8 mouse cellular contexts compared by ENCODE assay signal in genomic region chr7:70367591-70368267, GRCm38 (mm10). TPM values are rescaled to one million over a fixed set of nuclear protein-coding genes. Genes with fewer than 3 reads are reported as not detected.
A peak's percentile ranks its signal among the peaks of the same experiment; 100 is the strongest.
DNase-seq lines count a peak whose midpoint lies in the region; ATAC-seq lines count a peak whose summit lies in the region.

No protein-coding gene starts in this region.

- 3% methylated on average over 16 of the region's 16 CpGs for WGBS in hindbrain, embryonic 10.5 days
- 9% methylated on average over 16 of the region's 16 CpGs for WGBS in limb, embryonic 12.5 days
- 19% methylated on average over 16 of the region's 16 CpGs for WGBS in stomach, embryonic 14.5 days

- intact Hi-C loops in left cerebral cortex, postnatal 36 days (cut with DNase I) = loop anchor here (5.0 to 10.0 kb wide), 2 partner anchors 35 to 1017 kb away; no protein-coding TSS in a partner anchor
- intact Hi-C loops in gastrocnemius, postnatal 36 days (cut with DNase I) = loop anchor here (10.0 kb wide), 1 partner anchor 1337 kb away; no protein-coding TSS in a partner anchor

- H3K36me3 ChIP-seq in hindbrain, embryonic 10.5 days = no peaks in the 10 kb centered on the region
- H3K36me3 ChIP-seq in limb, embryonic 12.5 days = no peaks in the 10 kb centered on the region
- no peaks in the 10 kb centered on the region for H3K36me3 ChIP-seq in stomach, embryonic 14.5 days (ENCODE audit: control insufficient read depth, insufficient read depth, low read length)

- H3K4me2 ChIP-seq in limb, embryonic 12.5 days = peak overlapping the region; percentile 72
- peak overlapping the region; percentile 82 for H3K4me2 ChIP-seq in stomach, embryonic 14.5 days (replicated peaks; ENCODE audit: low read depth, low read length)

- H3K9me3 ChIP-seq in hindbrain, embryonic 10.5 days = no peaks in the 10 kb centered on the region
- H3K9me3 ChIP-seq in limb, embryonic 12.5 days = no peaks in the 10 kb centered on the region
- H3K9me3 ChIP-seq in stomach, embryonic 14.5 days (ENCODE audit: control insufficient read depth, low read depth, low read length) = no peaks in the 10 kb centered on the region

- no peak overlapping the region for H3K9ac ChIP-seq in limb, embryonic 12.5 days (replicated peaks)
- H3K9ac ChIP-seq in stomach, embryonic 14.5 days (replicated peaks; ENCODE audit: low read depth, low read length) = peak overlapping the region; percentile 77

- peaks cover 68% of the 10 kb centered on the region for H3K4me1 ChIP-seq in hindbrain, embryonic 10.5 days (replicated peaks)
- peaks cover 39% of the 10 kb centered on the region for H3K4me1 ChIP-seq in limb, embryonic 12.5 days (replicated peaks)
- H3K4me1 ChIP-seq in stomach, embryonic 14.5 days (ENCODE audit: control insufficient read depth, insufficient read depth, low read length) = peaks cover 6% of the 10 kb centered on the region; the same call in 1 of the 2 replicates

- peaks cover 67% of the 10 kb centered on the region for H3K27me3 ChIP-seq in hindbrain, embryonic 10.5 days (ENCODE audit: insufficient read depth, poor library complexity, severe bottlenecking)
- H3K27me3 ChIP-seq in limb, embryonic 12.5 days = peaks cover 71% of the 10 kb centered on the region
- H3K27me3 ChIP-seq in stomach, embryonic 14.5 days (ENCODE audit: control insufficient read depth, insufficient read depth, low read length) = no peaks in the 10 kb centered on the region

- ATAC-seq in limb, embryonic 12.5 days (ENCODE audit: insufficient number of reproducible peaks, insufficient read depth, low FRiP score, low TSS enrichment, low read depth) = no peak
- ATAC-seq in stomach, embryonic 14.5 days (ENCODE audit: insufficient number of reproducible peaks, insufficient read depth, low FRiP score, low read depth) = no peak

- peak; percentile 21 for DNase-seq in NIH3T3 (ENCODE audit: low read depth)
- peak; percentile 75 for DNase-seq in embryo, embryonic 10.5 days (ENCODE audit: low spot score)
- DNase-seq in hindbrain, embryonic 10.5 days (ENCODE audit: low spot score) = peak; percentile 47
- no peak for DNase-seq in left cerebral cortex, postnatal 36 days (ENCODE audit: low spot score in 2 of 2)
- no peak for DNase-seq in layer of hippocampus, adult 9-11 months
- no peak for DNase-seq in gastrocnemius, postnatal 36 days

- H3K4me3 ChIP-seq in hindbrain, embryonic 10.5 days = peak overlapping the region; percentile 67
- H3K4me3 ChIP-seq in limb, embryonic 12.5 days (replicated peaks) = peak overlapping the region; percentile 13; the same call in 1 of the 2 replicates
- H3K4me3 ChIP-seq in stomach, embryonic 14.5 days (ENCODE audit: low read depth, low read length) = peak overlapping the region; percentile 45

- H3K27ac ChIP-seq in hindbrain, embryonic 10.5 days = peak overlapping the region; percentile 99
- no peak overlapping the region for H3K27ac ChIP-seq in limb, embryonic 12.5 days
- peak overlapping the region; percentile 86 for H3K27ac ChIP-seq in stomach, embryonic 14.5 days (ENCODE audit: low read length)

RNA-seq across cellular contexts. Expression of gene Nr2f2, which starts 1.2 kb away (rescaled TPM):
- polyA plus RNA-seq in hindbrain, embryonic 10.5 days (2016; fragmentation: Nextera tagmentation; extraction: Ambion mirVana) = 83.4 and 86.4 TPM in 2 replicates
- 71.8 and 76.9 TPM in 2 replicates for polyA plus RNA-seq in limb, embryonic 12.5 days (2016; fragmentation: Nextera tagmentation; extraction: Ambion mirVana)
- 106 and 111 TPM in 2 replicates for polyA plus RNA-seq in stomach, embryonic 14.5 days (2014; fragmentation: Nextera tagmentation; extraction: Ambion mirVana)
- 10 to 100 TPM; 24.8 to 41.3 TPM for total RNA-seq in left cerebral cortex, postnatal 36 days (2021)
- total RNA-seq in gastrocnemius, postnatal 36 days (2021) = 10 to 100 TPM; 12.7 to 19.4 TPM

Comparison
In these comparisons a context has a peak if more than half of its experiments do, and no peak if none do; other contexts are left out.
1. DNase-seq: peak in NIH3T3 (single experiment), embryo, embryonic 10.5 days (single experiment) and hindbrain, embryonic 10.5 days (single experiment); none in left cerebral cortex, postnatal 36 days (0 of 2), layer of hippocampus, adult 9-11 months (single experiment) and gastrocnemius, postnatal 36 days (0 of 2).
2. H3K4me3 ChIP-seq: peak in every context shown above with its lines; median percentile 67 in hindbrain, embryonic 10.5 days; 45 in stomach, embryonic 14.5 days; 13 in limb, embryonic 12.5 days.